Mouse (Mus musculus): Measurements from ENCODE around the gene Id1.

The Id1 gene

DNA sequence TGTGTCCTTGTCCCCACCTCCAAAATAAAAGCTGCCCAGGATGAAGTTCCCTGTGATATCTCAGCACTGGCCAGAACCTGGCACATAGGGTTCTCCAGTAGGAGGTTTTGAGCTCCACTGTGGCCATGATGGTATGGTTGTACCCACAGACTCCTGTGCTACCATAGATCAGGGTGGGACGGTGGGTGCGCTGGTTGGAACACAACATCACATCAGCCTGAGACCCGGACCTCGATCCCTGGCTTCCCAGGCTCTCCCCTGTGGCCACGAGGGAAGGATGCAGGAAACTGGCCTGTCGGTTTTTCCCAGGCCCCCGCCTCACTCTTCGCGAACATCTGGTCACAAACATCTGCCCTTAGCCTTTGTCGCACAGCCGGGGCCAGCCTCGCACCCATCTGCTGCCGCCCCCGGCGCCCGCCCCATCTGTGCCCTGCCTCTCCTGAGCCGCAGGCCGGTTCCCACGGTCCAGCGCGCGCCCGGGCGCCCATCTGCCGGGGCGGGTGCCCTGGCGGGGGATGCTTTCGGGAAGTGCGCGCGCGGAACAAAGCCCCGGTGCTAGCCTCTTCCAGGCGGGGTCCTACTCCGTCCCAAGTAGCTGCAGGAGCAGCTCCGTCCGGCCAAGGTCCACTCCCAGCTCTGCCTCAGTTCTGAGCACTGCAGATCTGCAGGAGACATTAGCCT is 12.3 kb upstream of the Id1 start:
- no peak for DNase-seq (ENCODE audit: low spot score in 2 of 2)

- no peak for DNase-seq (ENCODE audit: low spot score in 2 of 2)
Measured at GRCm38 (mm10) chr2:152724332-152724723, 11.7 kb upstream of the Id1 start.

DNA sequence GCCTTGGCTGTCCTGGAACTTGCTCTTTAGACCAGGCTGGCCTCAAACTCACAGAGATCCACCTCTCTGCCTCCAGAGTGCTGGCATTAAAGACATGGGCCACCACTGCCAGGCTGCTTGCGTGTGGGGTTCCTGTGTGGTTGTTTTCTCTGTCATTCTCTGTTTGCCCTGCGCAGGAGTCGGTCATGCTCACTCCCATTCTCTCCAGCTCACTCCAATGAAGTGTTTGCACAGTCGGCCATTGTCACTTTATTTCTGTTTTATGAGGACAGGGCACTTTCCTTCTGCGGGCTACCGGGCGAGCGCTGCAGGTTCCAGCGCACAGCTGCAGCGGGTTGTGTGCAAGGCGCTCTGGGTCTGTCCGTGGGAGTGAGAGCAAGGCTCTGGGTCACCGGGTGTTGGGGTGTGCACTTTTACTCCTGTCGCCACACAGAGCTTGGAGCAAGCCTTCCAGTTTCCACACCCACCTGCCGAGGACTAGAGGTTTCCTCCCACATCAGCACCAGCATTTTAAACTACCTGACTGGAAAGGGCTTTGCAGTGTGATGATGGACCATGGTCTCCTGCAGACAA is 10.8 kb upstream of the Id1 start:
- DNase-seq (ENCODE audit: low spot score in 2 of 2), result no peak

GRCm38 (mm10) chr2:152726213-152726612 is 9.8 kb upstream of the Id1 start:
- no peak for DNase-seq (ENCODE audit: low spot score in 2 of 2)

- no peak for DNase-seq (ENCODE audit: low spot score in 2 of 2)
Measured at GRCm38 (mm10) chr2:152726751-152727335, 9.2 kb upstream of the Id1 start.

GRCm38 (mm10) chr2:152727795-152728510 is 8.1 kb upstream of the Id1 start:
- DNase-seq (ENCODE audit: low spot score in 2 of 2), result no peak

GRCm38 (mm10) chr2:152728594-152728993 is 7.5 kb upstream of the Id1 start:
- no peak for DNase-seq (ENCODE audit: low spot score in 2 of 2)

- DNase-seq (ENCODE audit: low spot score in 2 of 2), result no peak
Measured at GRCm38 (mm10) chr2:152729013-152729635, 6.9 kb upstream of the Id1 start.

DNA sequence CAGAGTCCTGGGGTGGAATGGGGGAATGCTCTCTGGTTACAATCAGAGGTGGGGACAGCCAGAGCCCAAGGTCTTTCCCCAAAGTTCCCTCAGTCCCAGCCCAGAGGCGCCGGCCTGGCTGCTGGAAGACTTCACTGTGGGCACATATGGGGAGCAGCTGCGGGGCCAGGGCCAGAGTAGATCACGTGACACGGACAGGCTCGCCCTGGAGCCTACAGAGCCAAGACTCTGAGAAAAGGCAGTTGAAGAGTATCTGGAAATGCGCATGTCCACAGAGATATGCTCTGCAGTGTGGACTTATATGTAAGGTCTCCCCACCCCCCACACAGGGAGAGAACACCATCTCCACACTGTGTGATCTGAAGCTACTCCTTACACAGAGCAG is 6.4 kb upstream of the Id1 start:
- DNase-seq (ENCODE audit: low spot score in 2 of 2), result no peak

GRCm38 (mm10) chr2:152733201-152733600 is 2.9 kb upstream of the Id1 start:
- no peak for DNase-seq (ENCODE audit: low spot score in 2 of 2)

DNA sequence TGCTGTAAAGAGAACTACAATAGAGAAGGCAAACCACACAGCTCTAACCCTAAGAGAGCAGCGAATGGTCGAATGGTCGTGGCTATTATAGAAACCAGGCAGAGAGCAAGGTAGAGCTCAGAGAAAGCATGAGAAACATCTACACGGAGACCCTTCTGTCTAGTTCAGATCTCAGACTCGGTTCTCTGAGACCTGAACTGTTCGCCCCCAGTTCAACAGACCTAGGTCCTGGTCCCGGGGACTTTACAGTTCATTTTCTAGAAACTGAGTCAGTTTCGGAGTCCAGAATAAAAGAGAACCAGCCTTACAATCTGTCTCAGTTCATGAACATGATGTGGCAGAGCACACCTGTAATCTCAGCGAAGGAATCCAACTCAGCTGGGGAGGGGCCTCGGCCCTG is 1.6 kb upstream of the Id1 start:
- DNase-seq (ENCODE audit: low spot score in 2 of 2), result no peak

GRCm38 (mm10) chr2:152734984-152735383 is 1.1 kb upstream of the Id1 start:
- peak; percentile 90 to 94 for DNase-seq (ENCODE audit: low spot score in 2 of 2)

GRCm38 (mm10) chr2:152736748-152737147 is 697 bp downstream of the Id1 start:
- peak in 1 of 2 experiments; percentile 13 for DNase-seq (ENCODE audit: low spot score in 2 of 2)

- DNase-seq (ENCODE audit: low spot score in 2 of 2), result no peak
Measured at GRCm38 (mm10) chr2:152737306-152738221, 1.5 kb downstream of the Id1 start.

DNA sequence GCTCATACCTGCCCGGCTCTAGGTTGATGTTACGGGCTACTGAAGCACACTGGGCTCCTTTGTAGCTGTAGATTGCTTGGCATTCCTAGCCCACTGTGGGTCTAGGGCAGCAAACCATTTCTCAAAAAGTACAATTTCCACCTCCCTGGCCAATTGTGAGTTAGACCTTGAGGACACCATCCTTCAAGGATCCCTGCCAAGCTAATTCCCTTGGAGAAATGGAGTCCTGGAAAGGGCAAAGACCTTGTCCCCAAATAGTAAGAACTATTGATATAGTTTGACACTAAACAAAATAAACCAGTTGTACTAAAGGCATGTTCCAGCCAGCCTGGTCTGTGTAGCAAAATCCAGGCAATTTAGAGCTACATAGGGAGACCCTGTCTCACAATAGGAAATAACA is 2.3 kb downstream of the Id1 start:
- no peak for DNase-seq (ENCODE audit: low spot score in 2 of 2)

- DNase-seq (ENCODE audit: low spot score in 2 of 2), result peak in 1 of 2 experiments; percentile 20
Measured at GRCm38 (mm10) chr2:152739031-152739841, 3.2 kb downstream of the Id1 start.

GRCm38 (mm10) chr2:152739842-152740260 is 3.8 kb downstream of the Id1 start:
- no peak for DNase-seq (ENCODE audit: low spot score in 2 of 2)

- DNase-seq (ENCODE audit: low spot score in 2 of 2), result no peak
Measured at GRCm38 (mm10) chr2:152740490-152740889, 4.4 kb downstream of the Id1 start.

GRCm38 (mm10) chr2:152741153-152742041 is 5.3 kb downstream of the Id1 start:
- no peak for DNase-seq (ENCODE audit: low spot score in 2 of 2)
